Mouse (Mus musculus) left cerebral cortex, postnatal 10 days (tissue): ENCODE measurements around the gene Kalrn. TPM values are rescaled to one million over a fixed set of nuclear protein-coding genes. Genes with fewer than 3 reads are reported as not detected.
A peak's percentile ranks its signal among the peaks of the same experiment; 100 is the strongest.
"Not testable (repeated sequence)": the region's sequence is repeated elsewhere in the genome, so short reads cannot be mapped to it uniquely, and the experiment has no call there.

Experiments
- DNase-seq, 2 experiments: peaks; one replicate each; pipeline ENCODE4 v3.0.0; 2021 to 2022; ENCODE audit warnings: low spot score in 2 of 2, mixed read lengths in 1 of 2; ENCODE audit errors: extremely low spot score in 1 of 2
- intact Hi-C: fragments of 180-260 bp; cut with DNase I; formaldehyde crosslinking; loops from one replicate; pipeline ENCODE4 v1.15.1; 2025
- total RNA-seq, 2 experiments: library from RNA; stranded (reverse); gene quantifications; 2 replicates each; pipeline ENCODE4 v1.2.3; 2021

The Kalrn gene
- total RNA-seq, 2 experiments from 2014 or later, result 318 to 335 TPM

- intact Hi-C loops, result no loop called here
- DNase-seq, result no peak
Observed at GRCm38 (mm10) chr16:34084135-34084920, 489.0 kb downstream of the Kalrn start.

- intact Hi-C loops, result no loop called here
Observed at GRCm38 (mm10) chr16:34082494-34083469, 490.6 kb downstream of the Kalrn start.

GRCm38 (mm10) chr16:34081683-34082438, 491.5 kb downstream of the Kalrn start:
- intact Hi-C loops, result no loop called here
- DNase-seq, result no peak

More at GRCm38 (mm10) chr16:34082494-34083469, 490.6 kb downstream of the Kalrn start:
- DNase-seq, result no peak

- intact Hi-C loops, DNase-seq: not testable (repeated sequence)
Observed at GRCm38 (mm10) chr16:34081314-34081682, 492.0 kb downstream of the Kalrn start.

GRCm38 (mm10) chr16:34080818-34081217, 492.5 kb downstream of the Kalrn start:
- intact Hi-C loops, result no loop called here

GRCm38 (mm10) chr16:34079511-34079910, 493.8 kb downstream of the Kalrn start:
- intact Hi-C loops, result no loop called here

More at GRCm38 (mm10) chr16:34080818-34081217, 492.5 kb downstream of the Kalrn start:
- no peak for DNase-seq

GRCm38 (mm10) chr16:34078732-34079131, 494.6 kb downstream of the Kalrn start:
- peak in 1 of 2 experiments; percentile 66 for DNase-seq
- intact Hi-C loops, result no loop called here

More at GRCm38 (mm10) chr16:34079511-34079910, 493.8 kb downstream of the Kalrn start:
- no peak for DNase-seq

- intact Hi-C loops, result no loop called here
Observed at GRCm38 (mm10) chr16:34076101-34076500, 497.2 kb downstream of the Kalrn start.

GRCm38 (mm10) chr16:34073930-34074329, 499.4 kb downstream of the Kalrn start:
- intact Hi-C loops, result no loop called here
- no peak for DNase-seq

More at GRCm38 (mm10) chr16:34076101-34076500, 497.2 kb downstream of the Kalrn start:
- DNase-seq, result no peak

GRCm38 (mm10) chr16:34072136-34072535, 501.2 kb downstream of the Kalrn start:
- intact Hi-C loops, result no loop called here

GRCm38 (mm10) chr16:34071223-34071825, 502.0 kb downstream of the Kalrn start:
- intact Hi-C loops, result no loop called here
- DNase-seq, result no peak

More at GRCm38 (mm10) chr16:34072136-34072535, 501.2 kb downstream of the Kalrn start:
- no peak for DNase-seq

GRCm38 (mm10) chr16:34069481-34069880, 503.9 kb downstream of the Kalrn start:
- DNase-seq, result no peak
- intact Hi-C loops, result no loop called here

GRCm38 (mm10) chr16:34066922-34067321, 506.4 kb downstream of the Kalrn start:
- no peak for DNase-seq
- intact Hi-C loops, result no loop called here

GRCm38 (mm10) chr16:34066376-34066775, 507.0 kb downstream of the Kalrn start:
- no peak for DNase-seq
- intact Hi-C loops, result no loop called here

- intact Hi-C loops, result no loop called here
- no peak for DNase-seq
Observed at GRCm38 (mm10) chr16:34063313-34063712, 510.0 kb downstream of the Kalrn start.

GRCm38 (mm10) chr16:34061661-34062060, 511.7 kb downstream of the Kalrn start:
- DNase-seq, result no peak

GRCm38 (mm10) chr16:34058611-34059010, 514.7 kb downstream of the Kalrn start:
- intact Hi-C loops, result no loop called here
- DNase-seq, result no peak

More at GRCm38 (mm10) chr16:34061661-34062060, 511.7 kb downstream of the Kalrn start:
- intact Hi-C loops, result no loop called here

GRCm38 (mm10) chr16:34057464-34057863, 515.9 kb downstream of the Kalrn start:
- no peak for DNase-seq
- intact Hi-C loops, result no loop called here
